Mouse (Mus musculus) liver, embryonic 15.5 days (tissue): ENCODE measurements at regions not wholly inside any gene's neighbourhood (a gene's known extent, or its start where the extent isn't known, plus 50 kb on each side); places are given as distances from the start of the nearest gene placed in this dataset.
"Not testable (repeated sequence)": the region's sequence is repeated elsewhere in the genome, so short reads cannot be mapped to it uniquely, and the experiment has no call there.

Experiments used
- ATAC-seq: fragments of 200-750 bp; cut with Nextera tagmentation; 2 replicates; pipeline ENCODE4 v1.8.0; 2017; ENCODE audit warnings: moderate number of reproducible peaks, mild to moderate bottlenecking, moderate library complexity; ENCODE audit not compliant: insufficient read depth
- H3K27ac ChIP-seq: fragments of 300-500 bp; sonication (generic); replicated peaks from 2 replicates; pipeline ENCODE4 v1.5.1; 2015; ENCODE audit warnings: mild to moderate bottlenecking, inconsistent platforms
- H3K27me3 ChIP-seq: fragments of 300-500 bp; sonication (generic); 2 replicates; pipeline ENCODE4 v1.6.1; 2015; ENCODE audit warnings: mild to moderate bottlenecking, inconsistent platforms
- H3K36me3 ChIP-seq: fragments of 300-500 bp; sonication (generic); replicated peaks from 2 replicates; pipeline ENCODE4 v1.6.1; 2015; ENCODE audit warnings: moderate library complexity, mild to moderate bottlenecking, inconsistent platforms
- H3K4me1 ChIP-seq: fragments of 300-500 bp; sonication (generic); replicated peaks from 2 replicates; pipeline ENCODE4 v1.6.1; 2015; ENCODE audit warnings: inconsistent platforms
- H3K4me2 ChIP-seq: fragments of 300-500 bp; sonication (generic); 2 replicates; pipeline ENCODE4 v1.6.1; 2015; ENCODE audit warnings: moderate library complexity, mild to moderate bottlenecking, inconsistent platforms
- H3K4me3 ChIP-seq: fragments of 300-500 bp; sonication (generic); replicated peaks from 2 replicates; pipeline ENCODE4 v1.5.1; 2015; ENCODE audit warnings: mild to moderate bottlenecking, inconsistent platforms
- H3K9ac ChIP-seq: fragments of 300-500 bp; sonication (generic); 2 replicates; pipeline ENCODE4 v1.6.1; 2015; ENCODE audit warnings: moderate library complexity, mild to moderate bottlenecking, inconsistent platforms
- H3K9me3 ChIP-seq: fragments of 300-500 bp; sonication (generic); replicated peaks from 2 replicates; pipeline ENCODE4 v1.6.1; 2016; ENCODE audit warnings: inconsistent platforms
- WGBS: fragments of 180-500 bp; shearing (Covaris S2); methylation state at CpG from one replicate; pipeline ENCODE4 v1.1.7; 2015; ENCODE audit warnings: mixed read lengths; ENCODE audit not compliant: insufficient replicate concordance; 5-methylcytosine and 5-hydroxymethylcytosine counted together

DNA sequence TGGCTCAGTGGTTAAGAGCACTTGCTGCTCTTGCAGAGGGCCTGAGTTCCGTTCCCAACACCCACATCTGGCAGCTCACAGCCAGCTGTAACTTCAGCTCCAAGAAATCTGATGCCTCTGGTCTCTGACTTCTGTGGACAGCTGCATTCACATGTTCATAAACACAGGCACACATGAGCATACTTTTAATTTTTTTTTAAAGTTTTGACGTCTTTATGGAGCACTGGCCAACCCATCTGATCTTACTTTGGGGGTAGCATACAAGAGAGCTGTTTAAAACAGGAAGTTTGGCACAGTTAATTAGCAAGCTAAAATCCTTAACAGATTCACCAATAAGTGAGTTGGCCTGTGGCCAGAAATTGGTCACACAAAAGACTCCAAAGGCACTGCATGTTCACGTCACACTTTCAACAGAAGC lies 81.2 kb upstream of the Atl2 start:
- no peak overlapping the region for H3K4me2 ChIP-seq
- no peak overlapping the region for H3K27ac ChIP-seq
- no peak for ATAC-seq
- no peaks in the 10 kb centered on the region; the same call in 1 of the 2 replicates for H3K27me3 ChIP-seq
- H3K4me1 ChIP-seq = peaks cover 29% of the 10 kb centered on the region
- H3K36me3 ChIP-seq = no peaks in the 10 kb centered on the region
- WGBS = 37% methylated on average over 3 of the region's 3 CpGs
- no peak overlapping the region for H3K4me3 ChIP-seq
- H3K9ac ChIP-seq = no peak overlapping the region
- H3K9me3 ChIP-seq = no peaks in the 10 kb centered on the region

- H3K27me3 ChIP-seq = no peaks in the 10 kb centered on the region; the same call in 1 of the 2 replicates
- H3K4me2 ChIP-seq = peak overlapping the region; percentile 59
- no peaks in the 10 kb centered on the region for H3K9me3 ChIP-seq
- 0 out of 2 replicates have a peak overlapping the region, but pooled peaks have one; percentile 20 for H3K4me3 ChIP-seq
- no peak for ATAC-seq
- H3K36me3 ChIP-seq = no peaks in the 10 kb centered on the region
- H3K4me1 ChIP-seq = peaks cover 30% of the 10 kb centered on the region
- WGBS = 67% methylated on average over 5 of the region's 5 CpGs
- no peak overlapping the region for H3K27ac ChIP-seq
- no peak overlapping the region for H3K9ac ChIP-seq
Observed at GRCm38 (mm10) chr17:79976518-79977100, 80.7 kb upstream of the Atl2 start.

- 12% methylated on average over 11 of the region's 11 CpGs for WGBS
- Histone ChIP-seq H3K4me3 (peak overlapping the region; percentile 20), H3K36me3 (no peaks in the 10 kb centered on the region), H3K4me2 (peak overlapping the region; percentile 59), H3K9ac (no peak overlapping the region), H3K27me3 (peaks cover 3% of the 10 kb centered on the region; the same call in 1 of the 2 replicates), H3K27ac (no peak overlapping the region), H3K9me3 (no peaks in the 10 kb centered on the region), H3K4me1 (peaks cover 34% of the 10 kb centered on the region)
- ATAC-seq = peak; percentile 40; the same call in 1 of the 2 replicates
Observed at GRCm38 (mm10) chr17:79975997-79976443, 80.1 kb upstream of the Atl2 start.

- H3K27me3 ChIP-seq, H3K9me3 ChIP-seq, H3K36me3 ChIP-seq, H3K27ac ChIP-seq, H3K9ac ChIP-seq: not testable (repeated sequence)
- peaks cover 36% of the 10 kb centered on the region for H3K4me1 ChIP-seq
- H3K4me3 ChIP-seq = peak overlapping the region; percentile 20
- 15% methylated on average over 16 of the region's 16 CpGs for WGBS
- peak; percentile 44; the same call in 1 of the 2 replicates for ATAC-seq
- H3K4me2 ChIP-seq = peak overlapping the region; percentile 59
Observed at GRCm38 (mm10) chr17:79975150-79975757, 79.3 kb upstream of the Atl2 start.

DNA sequence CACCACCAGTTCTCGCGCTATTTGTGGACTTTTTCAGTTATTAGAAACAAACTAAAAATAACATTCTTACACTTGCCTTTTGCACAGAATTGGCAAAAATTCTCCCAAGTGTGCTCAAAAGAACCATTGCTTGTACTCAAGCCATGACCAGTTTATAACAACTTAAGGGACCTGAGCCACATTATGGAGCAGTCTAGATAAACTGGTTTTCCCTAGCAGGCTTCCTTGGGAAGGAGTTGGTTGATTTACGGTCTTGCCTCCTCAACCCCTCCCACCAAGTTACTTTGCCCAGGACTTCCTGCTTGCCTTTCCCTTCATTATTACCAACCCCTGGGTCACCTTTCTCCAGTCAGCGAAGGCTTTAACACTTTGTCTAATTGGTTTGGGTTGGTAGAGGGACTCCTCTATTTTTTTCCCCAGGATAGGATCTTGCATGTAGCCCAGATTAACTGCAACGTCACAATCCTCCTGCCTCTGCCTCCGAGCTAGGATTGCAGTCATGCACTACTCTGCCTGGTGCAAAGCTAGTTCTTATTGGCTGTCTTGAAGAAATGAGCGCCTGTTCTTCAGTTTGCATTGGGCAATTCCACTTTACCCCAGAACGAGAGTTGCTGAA lies 75.9 kb upstream of the Atl2 start:
- H3K9ac ChIP-seq = no peak overlapping the region
- no peak for ATAC-seq
- no peak overlapping the region for H3K27ac ChIP-seq
- peaks cover 27% of the 10 kb centered on the region for H3K27me3 ChIP-seq
- peaks cover 52% of the 10 kb centered on the region for H3K4me1 ChIP-seq
- no peaks in the 10 kb centered on the region for H3K9me3 ChIP-seq
- H3K4me2 ChIP-seq = peak overlapping the region; percentile 42
- no peaks in the 10 kb centered on the region for H3K36me3 ChIP-seq
- H3K4me3 ChIP-seq = no peak overlapping the region
- WGBS = 48% methylated on average over 8 of the region's 8 CpGs

DNA sequence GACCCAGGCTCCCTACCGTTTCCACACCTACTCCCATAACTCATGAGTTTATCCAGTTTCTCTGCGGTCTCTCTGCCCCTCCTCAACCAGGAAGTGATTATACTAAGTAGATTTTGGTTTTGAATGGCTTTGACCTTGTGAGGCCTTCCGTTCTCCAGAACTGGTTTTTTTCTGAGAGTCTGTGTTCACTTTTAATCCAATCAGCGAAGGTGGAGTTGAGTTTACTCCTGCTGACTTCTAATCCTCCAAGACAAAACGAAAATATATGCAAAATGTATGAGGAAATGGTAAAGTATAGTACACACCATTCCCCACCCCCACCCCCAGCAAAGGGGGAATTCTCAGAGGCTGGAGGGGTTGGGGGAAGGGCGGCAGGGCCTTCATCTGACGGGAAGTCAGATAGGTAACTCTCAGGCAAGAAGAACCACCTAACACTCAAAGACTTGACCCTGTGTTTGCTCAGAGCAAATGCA lies 73.6 kb upstream of the Atl2 start:
- no peak for ATAC-seq

DNA sequence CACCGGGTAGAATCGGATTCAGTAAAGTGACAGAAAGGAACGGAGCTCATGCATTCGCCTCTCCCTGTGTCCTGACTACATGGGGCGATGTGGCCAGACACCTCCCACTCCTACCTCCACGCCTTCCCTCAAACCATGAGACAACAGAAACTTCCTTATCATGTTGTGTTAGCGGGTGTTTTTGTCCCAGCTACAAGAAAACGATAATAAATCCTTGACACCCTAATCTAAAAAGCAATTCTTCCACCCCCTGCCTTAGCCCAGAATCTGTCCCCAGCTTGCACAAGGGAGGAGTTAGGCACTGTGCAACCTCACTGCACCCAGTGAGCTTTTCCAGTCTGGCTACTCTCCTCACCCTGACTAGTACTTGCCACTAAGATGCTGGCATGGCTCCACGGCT lies 72.9 kb upstream of the Atl2 start:
- Histone ChIP-seq H3K4me3 (no peak overlapping the region), H3K27ac (no peak overlapping the region), H3K36me3 (no peaks in the 10 kb centered on the region), H3K9ac (no peak overlapping the region), H3K27me3 (peaks cover 44% of the 10 kb centered on the region), H3K4me1 (peaks cover 30% of the 10 kb centered on the region), H3K4me2 (no peak overlapping the region), H3K9me3 (no peaks in the 10 kb centered on the region)
- ATAC-seq = peak; percentile 68
- WGBS = 25% methylated on average over 9 of the region's 9 CpGs

More for the DNA sequence above, 73.6 kb upstream of the Atl2 start:
- H3K27me3 ChIP-seq = peaks cover 44% of the 10 kb centered on the region
- H3K4me1 ChIP-seq = peaks cover 32% of the 10 kb centered on the region
- H3K4me3 ChIP-seq = no peak overlapping the region
- H3K4me2 ChIP-seq = no peak overlapping the region
- no peak overlapping the region for H3K9ac ChIP-seq
- 25% methylated on average over 7 of the region's 7 CpGs for WGBS
- H3K36me3 ChIP-seq = no peaks in the 10 kb centered on the region
- H3K9me3 ChIP-seq = no peaks in the 10 kb centered on the region
- H3K27ac ChIP-seq = no peak overlapping the region

GRCm38 (mm10) chr17:79966981-79967380 lies 71.1 kb upstream of the Atl2 start:
- Histone ChIP-seq H3K27me3 (peaks cover 45% of the 10 kb centered on the region), H3K4me2 (no peak overlapping the region)
- WGBS = 34% methylated on average over 6 of the region's 6 CpGs

DNA sequence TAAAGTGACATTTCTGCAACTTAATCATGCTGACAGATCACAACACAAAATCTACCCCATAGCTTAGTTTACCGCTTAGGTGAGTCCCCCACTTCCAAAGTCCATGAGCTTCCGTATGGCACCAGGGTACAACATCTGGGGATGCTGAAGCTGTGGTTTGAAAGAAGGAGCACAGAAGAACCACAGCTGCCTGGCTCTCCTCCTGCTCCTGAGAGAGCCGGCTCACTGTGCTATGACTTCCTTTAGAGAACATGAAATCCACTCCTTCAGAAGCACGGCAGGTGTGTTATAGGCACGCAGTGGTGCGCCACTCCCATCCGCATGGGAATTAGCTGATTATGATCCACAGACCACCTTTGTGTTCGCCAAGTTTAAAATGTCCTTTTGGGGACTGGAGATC lies 69.7 kb upstream of the Atl2 start:
- Histone ChIP-seq H3K4me2 (no peak overlapping the region), H3K36me3 (no peaks in the 10 kb centered on the region), H3K27me3 (peaks cover 53% of the 10 kb centered on the region), H3K9me3 (no peaks in the 10 kb centered on the region), H3K27ac (no peak overlapping the region), H3K4me3 (no peak overlapping the region), H3K9ac (no peak overlapping the region), H3K4me1 (peaks cover 16% of the 10 kb centered on the region)
- 70% methylated on average over 8 of the region's 8 CpGs for WGBS
- no peak for ATAC-seq

More at GRCm38 (mm10) chr17:79966981-79967380, 71.1 kb upstream of the Atl2 start:
- Histone ChIP-seq H3K36me3 (no peaks in the 10 kb centered on the region), H3K9me3 (no peaks in the 10 kb centered on the region), H3K4me3 (no peak overlapping the region), H3K4me1 (peaks cover 28% of the 10 kb centered on the region), H3K27ac (no peak overlapping the region), H3K9ac (no peak overlapping the region)
- ATAC-seq = no peak

GRCm38 (mm10) chr17:79964850-79965249 lies 68.9 kb upstream of the Atl2 start:
- Histone ChIP-seq H3K27ac (no peak overlapping the region), H3K27me3 (peaks cover 53% of the 10 kb centered on the region), H3K4me2 (no peak overlapping the region), H3K9me3 (no peaks in the 10 kb centered on the region), H3K36me3 (no peaks in the 10 kb centered on the region), H3K4me3 (no peak overlapping the region), H3K4me1 (peaks cover 15% of the 10 kb centered on the region), H3K9ac (no peak overlapping the region)
- no peak for ATAC-seq
- 27% methylated on average over 8 of the region's 8 CpGs for WGBS

- Histone ChIP-seq H3K9ac (no peak overlapping the region), H3K9me3 (no peaks in the 10 kb centered on the region), H3K4me1 (peaks cover 6% of the 10 kb centered on the region), H3K36me3 (no peaks in the 10 kb centered on the region), H3K27me3 (peaks cover 44% of the 10 kb centered on the region), H3K4me2 (no peak overlapping the region), H3K4me3 (no peak overlapping the region), H3K27ac (no peak overlapping the region)
- WGBS = 39% methylated on average over 2 of the region's 2 CpGs
- no peak for ATAC-seq
Observed at GRCm38 (mm10) chr17:79963330-79963729, 67.4 kb upstream of the Atl2 start.
